Mouse (Mus musculus): ENCODE results near the gene Zdhhc6. TPM values are rescaled to one million over a fixed set of nuclear protein-coding genes. Genes with fewer than 3 reads are reported as not detected.

Zdhhc6 gene
- total RNA-seq, 1 experiment from 2014 or later, result 35.0 TPM

DNA sequence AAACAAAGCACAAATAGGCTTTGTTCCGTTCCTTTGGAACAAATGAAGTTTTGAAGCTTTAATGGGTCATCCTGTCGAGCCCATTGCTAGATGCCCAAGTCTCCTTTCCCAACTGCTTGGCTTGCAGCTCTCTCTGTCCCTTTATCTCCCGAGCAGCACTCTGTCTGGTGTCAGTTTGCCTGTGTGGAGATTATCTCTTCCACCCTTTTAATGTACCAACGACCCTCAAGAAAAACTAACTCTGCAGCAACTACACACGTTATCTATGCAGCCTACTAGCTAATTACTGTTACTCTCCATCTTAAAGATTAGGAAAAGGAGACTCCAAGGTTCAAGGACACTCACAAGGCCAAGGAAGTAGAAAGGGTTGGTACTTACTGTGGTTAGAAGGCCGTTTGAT is 42.5 kb downstream of the Zdhhc6 start:
- ATAC-seq (replicated peaks in 1 of 2; ENCODE audit: insufficient read depth in 1 of 2, low FRiP score in 2 of 2, low TSS enrichment in 1 of 2, low read depth in 1 of 2, poor library complexity in 2 of 2, severe bottlenecking in 2 of 2), result no peak

DNA sequence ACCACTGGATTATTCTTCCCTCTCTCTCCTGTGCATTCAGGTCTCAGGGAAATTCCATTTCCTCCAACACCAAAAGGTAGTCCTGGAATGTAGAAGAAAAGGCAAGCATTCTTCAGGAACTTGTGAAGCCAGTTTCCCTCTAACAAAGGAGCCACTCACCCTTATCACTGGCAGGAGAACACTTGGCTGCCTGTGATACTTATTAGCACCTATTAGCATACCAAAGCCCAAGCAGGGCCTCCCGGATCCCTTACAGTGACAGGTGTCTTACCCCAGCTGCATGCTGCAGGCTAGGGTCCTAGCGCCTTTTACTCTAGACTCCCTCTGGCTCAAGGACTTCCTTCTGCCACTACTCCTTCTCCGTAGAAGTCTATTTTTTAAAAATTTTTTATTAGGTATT is 44.4 kb downstream of the Zdhhc6 start:
- no peak for ATAC-seq (replicated peaks in 1 of 2; ENCODE audit: insufficient read depth in 1 of 2, low FRiP score in 2 of 2, low TSS enrichment in 1 of 2, low read depth in 1 of 2, poor library complexity in 2 of 2, severe bottlenecking in 2 of 2)

DNA sequence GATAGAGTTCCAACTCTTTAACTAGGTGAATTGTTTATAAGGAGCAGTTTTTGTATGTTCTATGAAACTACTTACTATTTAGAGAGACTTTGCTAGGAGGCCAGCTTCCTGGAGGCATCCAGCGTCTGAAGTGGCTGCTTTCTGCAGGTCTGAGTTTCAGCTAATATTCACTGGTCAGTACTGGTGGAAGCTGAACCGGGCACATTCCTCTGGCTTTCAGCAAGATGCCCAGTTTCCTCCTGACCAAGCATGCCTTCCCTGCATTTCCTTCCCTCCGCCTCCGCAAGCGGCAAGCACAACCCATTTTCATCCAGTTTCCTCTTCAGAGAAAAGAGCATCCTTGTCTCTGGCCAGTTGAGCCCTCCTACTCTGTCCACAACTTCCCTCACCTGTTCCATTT is 46.8 kb downstream of the Zdhhc6 start:
- no peak for ATAC-seq (replicated peaks in 1 of 2; ENCODE audit: insufficient read depth in 1 of 2, low FRiP score in 2 of 2, low TSS enrichment in 1 of 2, low read depth in 1 of 2, poor library complexity in 2 of 2, severe bottlenecking in 2 of 2)

DNA sequence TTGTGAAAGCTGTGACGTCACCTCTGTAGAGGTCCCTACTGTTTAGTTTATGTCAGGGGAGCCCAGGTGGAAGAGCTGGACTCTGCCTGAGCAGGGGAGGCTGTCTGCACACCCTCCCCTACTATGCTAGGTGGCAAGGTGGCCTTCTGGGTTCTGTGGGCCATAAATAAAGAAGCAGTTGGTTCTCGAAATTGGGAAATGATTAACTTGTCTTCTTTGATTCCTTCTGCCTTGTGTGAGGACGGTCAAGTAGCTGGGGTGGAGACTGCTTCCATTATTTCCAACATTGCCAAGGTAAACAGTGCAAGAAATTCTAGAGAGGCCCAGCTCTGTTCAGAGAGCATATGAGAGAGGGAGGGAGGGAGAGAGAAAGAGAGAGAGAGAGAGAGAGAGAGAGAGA is 47.7 kb downstream of the Zdhhc6 start:
- no peak for ATAC-seq (replicated peaks in 1 of 2; ENCODE audit: insufficient read depth in 1 of 2, low FRiP score in 2 of 2, low TSS enrichment in 1 of 2, low read depth in 1 of 2, poor library complexity in 2 of 2, severe bottlenecking in 2 of 2)

DNA sequence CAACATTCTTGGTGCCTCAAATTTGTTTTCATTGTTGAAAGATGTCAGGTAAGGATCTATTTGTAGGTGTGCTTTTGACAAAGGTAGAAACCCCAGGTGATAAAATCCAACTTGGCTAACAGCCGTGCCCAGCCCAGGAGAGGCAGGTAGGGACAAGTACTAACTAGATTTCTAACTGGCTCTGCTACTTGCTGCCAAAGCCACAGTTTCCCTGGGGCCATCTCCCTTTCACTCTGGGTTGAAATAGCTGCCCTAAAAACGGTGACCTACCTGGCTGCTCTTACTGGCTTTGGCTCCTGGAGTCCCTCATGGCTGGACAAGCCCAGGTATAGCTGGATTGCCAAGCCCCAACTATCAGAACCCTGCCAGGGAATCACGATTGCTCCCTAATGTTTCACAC is 49.0 kb downstream of the Zdhhc6 start:
- ATAC-seq (replicated peaks in 1 of 2; ENCODE audit: insufficient read depth in 1 of 2, low FRiP score in 2 of 2, low TSS enrichment in 1 of 2, low read depth in 1 of 2, poor library complexity in 2 of 2, severe bottlenecking in 2 of 2), result no peak

DNA sequence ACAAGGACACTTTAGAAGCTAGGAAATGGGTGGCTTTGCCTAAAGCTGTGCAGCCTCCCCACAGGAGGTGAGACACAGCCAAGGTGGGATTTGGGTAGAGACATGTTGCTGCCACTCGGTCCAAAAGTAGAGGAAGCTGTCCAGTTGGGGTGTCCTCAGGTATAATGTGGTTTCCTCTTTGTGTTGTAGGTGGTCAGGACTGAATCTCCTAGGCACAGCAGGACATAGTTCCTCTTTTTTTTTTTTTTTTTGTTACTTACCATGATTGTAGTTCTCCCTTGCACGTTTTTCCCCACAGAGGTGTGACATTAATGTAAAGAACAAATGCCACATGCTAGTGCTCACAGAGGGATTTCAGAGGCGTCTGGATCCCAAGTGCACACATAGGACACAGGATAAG is 50.6 kb downstream of the Zdhhc6 start:
- peak; percentile 88 for ATAC-seq (replicated peaks in 1 of 2; ENCODE audit: insufficient read depth in 1 of 2, low FRiP score in 2 of 2, low TSS enrichment in 1 of 2, low read depth in 1 of 2, poor library complexity in 2 of 2, severe bottlenecking in 2 of 2)

DNA sequence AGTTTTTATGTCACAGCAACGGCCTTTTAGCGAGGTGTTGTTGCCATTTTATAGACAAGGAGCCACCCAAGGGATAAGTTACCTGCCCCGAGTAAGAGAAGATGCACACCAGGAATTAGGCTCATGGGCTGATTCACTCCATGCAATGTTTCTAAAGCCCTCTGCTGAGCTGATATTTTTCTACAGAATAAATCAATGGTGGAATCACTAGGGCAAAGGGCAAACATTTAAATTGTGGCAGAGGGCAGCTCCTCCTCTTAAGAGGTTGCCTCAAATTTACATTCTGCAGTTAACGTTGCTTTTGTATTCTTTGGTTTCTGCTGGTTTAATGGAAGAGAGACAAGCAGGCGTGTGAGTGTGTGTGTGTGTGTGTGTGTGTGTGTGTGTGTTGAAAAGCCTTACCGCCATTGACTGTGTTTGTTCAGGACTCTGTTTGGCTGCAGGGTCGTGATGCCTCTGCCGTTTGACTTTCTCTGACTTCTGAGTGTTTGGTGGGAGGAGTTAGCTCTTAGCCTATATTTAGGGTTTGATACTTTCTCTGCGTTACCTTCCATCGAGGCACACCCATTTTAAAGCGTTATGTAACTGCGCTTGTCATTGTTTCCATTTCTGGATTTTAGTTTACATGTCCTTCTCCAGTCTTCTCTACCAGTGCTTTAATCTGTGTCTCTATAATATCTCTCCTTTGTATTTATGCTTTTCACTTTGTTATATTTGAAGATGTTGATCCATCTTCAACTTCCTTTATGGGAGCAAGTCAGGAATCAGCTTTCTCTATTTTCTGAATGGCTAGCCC is 55.2 kb downstream of the Zdhhc6 start:
- no peak for ATAC-seq (replicated peaks in 1 of 2; ENCODE audit: insufficient read depth in 1 of 2, low FRiP score in 2 of 2, low TSS enrichment in 1 of 2, low read depth in 1 of 2, poor library complexity in 2 of 2, severe bottlenecking in 2 of 2)

DNA sequence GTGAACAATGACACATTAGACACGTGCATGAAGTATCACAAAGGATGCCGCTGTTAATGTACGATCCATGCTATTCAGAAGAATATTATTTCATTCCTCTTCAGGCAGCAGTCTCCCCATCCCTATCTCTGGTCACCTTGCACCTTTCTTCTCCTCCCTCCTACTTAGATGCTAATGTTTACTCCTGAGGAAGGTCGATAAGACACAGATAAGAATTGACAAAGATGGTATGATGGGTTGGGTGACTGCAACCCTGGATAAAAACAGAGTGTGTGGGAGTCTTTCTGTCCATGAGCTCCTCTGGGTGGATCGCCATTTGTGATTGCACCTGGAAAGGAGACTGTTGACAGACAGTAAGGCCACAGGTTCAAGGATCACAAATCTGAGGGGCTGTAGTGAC is 57.3 kb downstream of the Zdhhc6 start:
- no peak for ATAC-seq (replicated peaks in 1 of 2; ENCODE audit: insufficient read depth in 1 of 2, low FRiP score in 2 of 2, low TSS enrichment in 1 of 2, low read depth in 1 of 2, poor library complexity in 2 of 2, severe bottlenecking in 2 of 2)

DNA sequence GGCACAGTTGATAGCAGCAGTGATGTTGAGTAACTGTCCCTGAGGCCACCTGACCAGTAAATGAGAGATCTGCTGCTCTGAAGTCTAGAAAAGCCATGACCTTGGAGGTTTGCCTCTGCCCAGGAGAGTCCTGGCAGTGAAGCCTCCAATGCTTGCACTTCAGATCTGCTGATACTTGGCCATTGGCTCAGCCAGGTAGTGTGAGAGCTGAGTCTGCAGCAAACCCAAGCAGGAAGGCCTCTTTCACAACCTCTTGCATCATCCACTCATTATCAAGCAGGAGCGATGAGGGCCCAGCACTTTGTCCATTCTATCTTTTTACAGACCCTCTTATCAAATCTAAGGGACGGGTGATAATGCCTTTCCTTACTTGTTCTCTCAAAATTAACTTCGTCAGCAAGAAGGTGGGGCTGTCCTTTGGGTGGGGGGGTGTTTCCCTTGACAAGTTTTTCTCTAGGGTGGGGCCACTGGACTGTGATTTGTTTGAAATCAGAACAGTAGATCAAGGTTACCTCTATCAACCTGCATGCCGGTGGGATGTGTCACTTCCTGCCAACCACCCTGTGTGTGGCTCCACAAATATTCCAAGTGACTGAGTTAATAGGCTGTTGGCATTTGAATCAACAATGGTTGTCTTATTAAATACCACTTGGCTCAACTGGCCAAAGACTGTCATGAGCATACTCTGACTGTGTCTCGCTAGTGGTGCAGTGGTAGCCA is 58.0 kb downstream of the Zdhhc6 start:
- ATAC-seq (replicated peaks in 1 of 2; ENCODE audit: insufficient read depth in 1 of 2, low FRiP score in 2 of 2, low TSS enrichment in 1 of 2, low read depth in 1 of 2, poor library complexity in 2 of 2, severe bottlenecking in 2 of 2), result no peak

DNA sequence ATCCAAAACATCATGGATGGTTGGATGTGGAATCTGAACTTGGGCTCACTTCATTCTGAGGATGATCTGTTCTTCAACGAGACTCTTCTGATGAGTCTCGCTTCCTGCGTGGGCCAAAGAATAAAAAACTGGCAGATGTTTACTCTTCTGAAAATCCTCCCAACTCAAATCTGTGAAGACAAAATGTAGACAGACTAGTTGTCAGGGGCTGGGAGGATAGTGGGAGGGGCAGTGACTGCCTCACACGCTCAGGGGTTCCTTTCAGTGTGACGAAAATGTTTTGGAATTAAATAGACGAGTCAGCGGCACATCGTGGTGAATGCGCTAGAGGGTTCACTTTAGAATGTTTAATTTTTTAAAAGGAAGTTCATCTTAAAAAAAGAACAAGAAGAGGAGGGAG is 59.7 kb downstream of the Zdhhc6 start:
- no peak for ATAC-seq (replicated peaks in 1 of 2; ENCODE audit: insufficient read depth in 1 of 2, low FRiP score in 2 of 2, low TSS enrichment in 1 of 2, low read depth in 1 of 2, poor library complexity in 2 of 2, severe bottlenecking in 2 of 2)

DNA sequence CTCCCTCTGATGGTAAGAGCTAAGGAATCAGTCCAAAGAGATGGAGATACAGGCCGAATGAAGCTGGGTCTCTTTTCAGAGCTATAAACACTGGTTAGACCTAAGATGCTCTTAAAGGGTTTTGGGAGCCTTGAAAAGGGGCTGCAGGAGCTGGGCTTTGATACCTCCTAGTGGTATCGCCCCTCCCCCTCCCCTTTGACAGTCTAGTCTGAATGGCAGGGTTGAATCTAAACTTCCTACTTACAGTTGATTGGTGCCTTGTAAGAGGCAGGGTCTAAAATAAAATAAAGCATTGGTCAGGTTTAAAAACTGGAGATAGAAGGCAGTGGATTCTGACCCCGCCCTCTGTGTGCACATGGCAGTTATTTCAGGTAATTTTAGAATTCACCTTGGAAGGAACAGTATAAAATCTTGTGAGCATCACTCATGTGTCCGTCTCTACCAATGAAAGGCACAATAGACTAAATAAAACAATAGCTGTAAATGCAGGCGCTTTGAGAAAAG is 61.3 kb downstream of the Zdhhc6 start:
- ATAC-seq (replicated peaks in 1 of 2; ENCODE audit: insufficient read depth in 1 of 2, low FRiP score in 2 of 2, low TSS enrichment in 1 of 2, low read depth in 1 of 2, poor library complexity in 2 of 2, severe bottlenecking in 2 of 2), result peak; percentile 40 to 43; a peak in 3 of 4 replicates

DNA sequence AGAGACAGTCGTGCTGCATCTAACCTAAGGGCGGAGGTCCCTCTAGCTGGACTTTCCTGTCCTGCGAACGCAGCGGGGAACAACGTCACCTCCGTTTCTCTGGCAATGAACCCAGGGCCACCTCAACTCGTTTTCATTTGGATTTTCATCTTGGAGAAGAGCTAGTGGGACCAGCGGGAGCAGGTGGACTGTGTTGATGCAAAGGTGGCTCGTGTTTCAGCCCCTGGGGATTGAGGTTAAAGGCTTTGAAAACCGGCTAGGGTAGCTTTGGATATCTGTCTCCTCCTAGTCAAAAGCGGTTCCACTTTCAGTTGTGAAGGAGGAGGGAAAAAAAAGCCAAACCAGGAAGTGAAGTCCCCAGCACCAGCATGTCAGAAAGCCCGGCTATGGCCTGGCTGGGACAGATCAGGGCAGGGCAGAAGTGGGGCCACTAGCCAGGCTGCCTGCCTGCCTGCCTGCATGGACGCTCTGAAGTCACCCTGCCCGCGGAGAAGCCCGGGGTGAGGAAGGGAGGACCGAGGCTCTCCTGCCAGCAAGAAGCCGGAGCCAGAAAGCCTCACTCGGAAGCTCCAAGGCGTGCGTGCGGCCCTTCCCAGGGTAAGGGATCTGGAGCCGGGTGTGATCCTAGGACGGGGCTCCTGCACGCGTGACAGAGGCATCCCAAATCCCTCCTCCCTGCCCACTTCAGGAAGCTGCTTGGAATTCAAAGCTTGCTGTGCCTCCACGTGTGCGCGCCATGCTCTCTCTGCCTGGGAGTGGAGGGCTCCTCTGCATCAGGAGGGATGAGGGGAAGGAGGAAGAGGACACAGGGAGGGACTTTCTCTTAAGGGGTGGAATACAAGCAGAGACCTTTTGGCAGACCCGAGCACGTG is 62.0 kb downstream of the Zdhhc6 start:
- ATAC-seq (replicated peaks in 1 of 2; ENCODE audit: insufficient read depth in 1 of 2, low FRiP score in 2 of 2, low TSS enrichment in 1 of 2, low read depth in 1 of 2, poor library complexity in 2 of 2, severe bottlenecking in 2 of 2), result peak; percentile 78 to 82

DNA sequence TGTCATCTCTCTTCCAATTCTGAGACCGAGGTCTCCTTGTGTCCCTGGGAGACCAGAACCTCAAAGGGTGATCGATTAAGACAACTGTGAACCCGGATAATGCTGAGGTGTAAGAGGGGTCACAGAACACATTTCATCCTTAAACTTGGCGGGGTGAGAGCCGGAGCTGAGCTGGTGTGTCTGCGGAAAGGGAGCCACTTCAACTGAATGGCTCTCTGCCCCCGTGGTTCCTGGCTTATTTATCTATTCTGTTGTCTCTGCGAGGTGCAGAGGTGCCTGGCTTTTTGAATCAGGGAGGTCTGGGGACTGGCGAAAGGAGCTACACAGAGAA is 62.6 kb downstream of the Zdhhc6 start:
- 0 out of 4 replicates have a peak, but pooled peaks of 1 of the 2 experiments have one; percentile 15 for ATAC-seq (replicated peaks in 1 of 2; ENCODE audit: insufficient read depth in 1 of 2, low FRiP score in 2 of 2, low TSS enrichment in 1 of 2, low read depth in 1 of 2, poor library complexity in 2 of 2, severe bottlenecking in 2 of 2)

DNA sequence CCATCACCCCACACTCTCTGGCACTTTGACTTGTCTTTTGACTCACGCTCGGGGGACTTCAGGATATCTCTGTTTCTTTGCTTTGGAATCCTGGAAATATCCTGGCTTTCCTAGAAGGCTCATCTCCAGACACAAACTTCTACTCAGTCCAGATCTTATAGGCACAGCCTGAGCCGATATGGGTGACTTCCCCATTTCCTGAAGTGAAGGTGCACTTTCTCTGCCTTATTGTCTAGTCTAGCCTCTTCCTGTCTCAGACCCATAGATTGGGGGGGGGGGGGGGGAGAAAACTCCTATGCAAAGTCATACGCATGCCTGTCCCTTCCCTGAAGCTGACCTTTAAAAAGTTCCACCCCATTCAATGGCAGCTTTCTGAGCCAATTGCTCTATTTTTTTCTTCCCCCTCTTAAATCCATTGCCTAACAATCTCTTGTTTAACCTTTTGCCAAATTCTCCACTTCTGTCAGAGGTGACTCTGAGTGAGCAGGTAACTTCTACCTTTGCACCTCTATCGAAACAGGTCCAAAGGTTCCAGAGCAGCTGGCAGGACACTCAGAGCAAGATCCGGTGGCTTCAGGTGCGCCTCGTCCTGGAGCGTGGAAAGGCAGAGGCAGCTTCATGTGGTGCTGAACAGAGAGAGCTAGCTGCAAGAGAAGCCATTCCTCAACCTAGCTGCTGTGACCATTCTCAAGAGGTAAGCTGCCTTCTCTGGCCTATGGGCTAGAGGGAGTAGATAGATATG is 64.3 kb downstream of the Zdhhc6 start, which contains the start of gene Acsl5:
Acsl5 (plus strand) TSS at position 556 of the 742 bp plus-strand sequence.
- no peak for ATAC-seq (replicated peaks in 1 of 2; ENCODE audit: insufficient read depth in 1 of 2, low FRiP score in 2 of 2, low TSS enrichment in 1 of 2, low read depth in 1 of 2, poor library complexity in 2 of 2, severe bottlenecking in 2 of 2)

DNA sequence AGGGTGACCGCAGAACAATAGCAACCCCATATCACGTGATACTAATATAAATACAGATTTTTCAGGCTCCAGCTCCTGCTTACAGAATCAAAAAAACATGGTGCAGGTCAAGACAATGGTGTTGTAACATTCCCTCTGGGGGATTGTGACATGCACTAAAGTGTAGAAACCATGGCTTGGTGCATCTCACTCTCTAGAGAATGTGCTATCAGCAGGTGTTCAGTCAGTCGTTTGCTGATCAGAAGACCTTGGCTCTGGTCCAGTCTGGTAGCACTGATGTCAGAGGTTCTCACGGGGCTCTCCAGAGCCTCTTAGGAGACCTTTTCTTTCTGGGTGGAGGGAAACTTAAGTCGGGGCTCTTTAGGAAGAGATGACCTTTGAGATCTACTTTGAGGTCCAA is 65.4 kb downstream of the Zdhhc6 start:
- no peak for ATAC-seq (replicated peaks in 1 of 2; ENCODE audit: insufficient read depth in 1 of 2, low FRiP score in 2 of 2, low TSS enrichment in 1 of 2, low read depth in 1 of 2, poor library complexity in 2 of 2, severe bottlenecking in 2 of 2)

DNA sequence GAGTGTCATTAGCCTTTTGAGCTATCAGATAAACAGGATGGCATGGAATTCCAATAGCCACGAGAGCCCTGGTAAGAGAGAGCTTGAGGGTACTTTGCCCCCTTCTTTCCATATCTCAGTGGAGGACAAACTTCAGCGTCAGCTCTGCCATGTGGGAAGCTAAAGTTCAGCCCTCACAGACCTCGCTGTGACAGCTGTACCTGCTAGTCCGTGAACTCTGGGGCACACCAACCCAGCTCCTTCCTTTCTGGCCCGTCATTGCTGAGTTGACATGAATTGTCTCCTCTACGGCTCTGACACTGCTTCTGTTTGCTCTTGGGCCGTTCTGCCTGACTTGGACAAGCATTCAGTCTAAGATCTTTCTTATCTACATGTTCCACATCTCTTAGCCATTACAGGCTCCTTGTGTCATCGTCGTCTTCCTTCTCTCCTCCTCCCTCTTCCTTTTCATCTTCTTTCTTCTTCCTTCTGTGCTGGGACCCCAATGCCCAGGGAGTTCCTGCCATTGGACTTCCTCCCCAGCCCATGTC is 67.8 kb downstream of the Zdhhc6 start:
- ATAC-seq (replicated peaks in 1 of 2; ENCODE audit: insufficient read depth in 1 of 2, low FRiP score in 2 of 2, low TSS enrichment in 1 of 2, low read depth in 1 of 2, poor library complexity in 2 of 2, severe bottlenecking in 2 of 2), result no peak

DNA sequence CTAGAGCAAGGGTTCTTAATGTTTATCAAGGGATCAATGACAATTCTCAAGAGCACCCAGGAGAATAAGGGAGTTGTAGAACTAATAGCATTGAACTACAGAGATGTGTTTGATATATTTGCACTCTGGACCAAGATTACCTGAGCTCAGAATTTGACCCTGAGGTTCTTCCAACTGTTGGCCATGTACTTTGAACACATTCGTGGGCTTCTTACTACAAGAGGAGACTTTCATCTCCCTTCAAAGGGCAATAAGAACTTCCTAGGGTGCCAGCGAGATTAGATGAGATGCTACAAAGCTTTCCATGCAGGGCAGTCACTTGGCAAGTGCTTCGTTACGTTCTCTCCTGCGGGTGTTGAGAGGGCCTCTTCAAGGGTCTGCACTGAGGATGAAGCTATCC is 68.3 kb downstream of the Zdhhc6 start:
- ATAC-seq (replicated peaks in 1 of 2; ENCODE audit: insufficient read depth in 1 of 2, low FRiP score in 2 of 2, low TSS enrichment in 1 of 2, low read depth in 1 of 2, poor library complexity in 2 of 2, severe bottlenecking in 2 of 2), result no peak

All from hematopoietic stem cell, adult 5-6 weeks (primary cell).